Mouse (Mus musculus) frontal cortex, adult 2 months (tissue): ENCODE results near the gene Rd3l. TPM values are rescaled to one million over a fixed set of nuclear protein-coding genes. Genes with fewer than 3 reads are reported as not detected.
A peak's percentile ranks its signal among the peaks of the same experiment; 100 is the strongest.
"Not testable (repeated sequence)": the region's sequence is repeated elsewhere in the genome, so short reads cannot be mapped to it uniquely, and the experiment has no call there.

ENCODE experiments used
- DNase-seq, 2 experiments: peaks; one replicate each; pipeline ENCODE4 v3.0.0; 2022; ENCODE audit warnings: low spot score in 1 of 2; ENCODE audit errors: extremely low spot score in 1 of 2
- polyA plus RNA-seq: library from polyadenylated mRNA; depleted of rRNA; stranded (reverse); fragments of >200 nt; gene quantifications from 2 replicates; pipeline ENCODE4 v1.2.3, GENCODE M21; 2012

Gene Rd3l
- polyA plus RNA-seq, 1 experiment, result 3.1 TPM

GRCm38 (mm10) chr12:111970085-111970484 lies 11.0 kb downstream of the Rd3l start:
- no peak for DNase-seq

GRCm38 (mm10) chr12:111966683-111967173 lies 14.4 kb downstream of the Rd3l start, which contains the start of gene Atp5mpl:
Gene Atp5mpl (minus strand): TSS chr12:111966977.
- DNase-seq, result peak; percentile 85 to 99

- DNase-seq, result no peak
Measured at GRCm38 (mm10) chr12:111963339-111963738, 17.8 kb downstream of the Rd3l start.

GRCm38 (mm10) chr12:111958101-111958865 lies 22.8 kb downstream of the Rd3l start:
- DNase-seq, result peak in 1 of 2 experiments; percentile 88

GRCm38 (mm10) chr12:111956173-111956572 lies 24.9 kb downstream of the Rd3l start:
- DNase-seq, result no peak

- DNase-seq, result no peak
Measured at GRCm38 (mm10) chr12:111951701-111952100, 29.4 kb downstream of the Rd3l start.

GRCm38 (mm10) chr12:111950486-111950885 lies 30.6 kb downstream of the Rd3l start:
- no peak for DNase-seq

- DNase-seq, result peak in 1 of 2 experiments; percentile 55
Measured at GRCm38 (mm10) chr12:111946716-111947115, 34.4 kb downstream of the Rd3l start.

GRCm38 (mm10) chr12:111945765-111946655 lies 35.1 kb downstream of the Rd3l start:
- not testable (repeated sequence) for DNase-seq

GRCm38 (mm10) chr12:111945115-111945514 lies 36.0 kb downstream of the Rd3l start:
- no peak for DNase-seq

GRCm38 (mm10) chr12:111944065-111944987 lies 36.8 kb downstream of the Rd3l start:
- DNase-seq, result not testable (repeated sequence)

GRCm38 (mm10) chr12:111943421-111944064 lies 37.6 kb downstream of the Rd3l start:
- no peak for DNase-seq

GRCm38 (mm10) chr12:111938623-111939177 lies 42.4 kb downstream of the Rd3l start:
- DNase-seq, result no peak

GRCm38 (mm10) chr12:111936706-111937550 lies 44.2 kb downstream of the Rd3l start:
- DNase-seq, result peak in 1 of 2 experiments; percentile 23

GRCm38 (mm10) chr12:111933971-111934370 lies 47.1 kb downstream of the Rd3l start:
- DNase-seq, result no peak

GRCm38 (mm10) chr12:111933032-111933704 lies 47.9 kb downstream of the Rd3l start:
- peak in 1 of 2 experiments; percentile 39 for DNase-seq

- no peak for DNase-seq
Measured at GRCm38 (mm10) chr12:111932513-111932912, 48.6 kb downstream of the Rd3l start.
